Comparison of ENCODE assay signal across 7 mouse cellular contexts in genomic region chr7:17056601-17057523, GRCm38 (mm10). TPM values are rescaled to one million over a fixed set of nuclear protein-coding genes. Genes with fewer than 3 reads are reported as not detected.
DNase-seq lines count a peak whose midpoint lies in the region; ATAC-seq and TF ChIP-seq lines count a peak whose summit lies in the region.

No protein-coding gene starts in this region.

- peaks cover 9% of the 10 kb centered on the region for H3K4me1 ChIP-seq in cortical plate, adult 2 months (ENCODE audit: control insufficient read depth, insufficient read depth, low read length)
- peaks cover 69% of the 10 kb centered on the region for H3K4me1 ChIP-seq in heart, embryonic 13.5 days

- TF ChIP-seq POLR2A in cortical plate, adult 2 months (IDR thresholded peaks at IDR 0.05; ENCODE audit: extremely low read depth, insufficient read depth, low read length): no peak

- H3K9me3 ChIP-seq in heart, embryonic 13.5 days: no peaks in the 10 kb centered on the region

- TF ChIP-seq CTCF in cortical plate, adult 2 months (IDR thresholded peaks at IDR 0.05; ENCODE audit: extremely low read depth, insufficient read depth, low read length): no peak

- DNase-seq in right cerebral cortex, postnatal 4 days: peak; percentile 65
- no peak for DNase-seq in right cerebral cortex, postnatal 36 days (ENCODE audit: low spot score in 2 of 2)
- DNase-seq in kidney, postnatal 4 days: peak; percentile 62 to 69
- peak; percentile 60 to 67 for DNase-seq in lung, postnatal 4 days

- H3K4me3 ChIP-seq in cortical plate, adult 2 months (ENCODE audit: insufficient read depth, low read length): peak overlapping the region; percentile 68
- H3K4me3 ChIP-seq in heart, embryonic 13.5 days: peak overlapping the region; percentile 69

- peak; percentile 23; the same call in 1 of the 2 replicates for ATAC-seq in heart, embryonic 13.5 days (ENCODE audit: extremely low read depth, insufficient number of reproducible peaks, low FRiP score, low TSS enrichment)
- no peak for ATAC-seq in frontal cortex, adult (ENCODE audit: low TSS enrichment)

- H3K27me3 ChIP-seq in heart, embryonic 13.5 days (replicated peaks): no peaks in the 10 kb centered on the region

- peak overlapping the region; percentile 87 for H3K9ac ChIP-seq in heart, embryonic 13.5 days

- H3K4me2 ChIP-seq in heart, embryonic 13.5 days: peak overlapping the region; percentile 94

- peak overlapping the region; percentile 98 for H3K27ac ChIP-seq in cortical plate, adult 2 months (ENCODE audit: insufficient read depth, low read length)
- H3K27ac ChIP-seq in heart, embryonic 13.5 days (replicated peaks): peak overlapping the region; percentile 99

- WGBS in heart, embryonic 13.5 days: 21% methylated on average over 14 of the region's 14 CpGs

- peaks cover 34% of the 10 kb centered on the region for H3K36me3 ChIP-seq in heart, embryonic 13.5 days

RNA-seq across cellular contexts. Expression of gene Hif3a, which starts 5.4 kb away (rescaled TPM):
- polyA plus RNA-seq in cortical plate, adult 2 months (2012; rRNA removed): 3.3 and 4.0 TPM in 2 replicates
- polyA plus RNA-seq in heart, embryonic 13.5 days (2015; fragmentation: Nextera tagmentation; extraction: Ambion mirVana): 26.7 and 26.8 TPM in 2 replicates

RNA-seq across cellular contexts. Expression of gene Psg16, which starts 17.0 kb away (rescaled TPM):
- 2.9 and 3.0 TPM in 2 replicates for polyA plus RNA-seq in cortical plate, adult 2 months (2012; rRNA removed)
- polyA plus RNA-seq in heart, embryonic 13.5 days (2015; fragmentation: Nextera tagmentation; extraction: Ambion mirVana): 0.10 TPM in 1 of 2 replicates, not detected in the other

RNA-seq across cellular contexts. Expression of gene Ppp5c, which starts 29.1 kb away (rescaled TPM):
- 263 and 268 TPM in 2 replicates for polyA plus RNA-seq in cortical plate, adult 2 months (2012; rRNA removed)
- polyA plus RNA-seq in heart, embryonic 13.5 days (2015; fragmentation: Nextera tagmentation; extraction: Ambion mirVana): 82.3 and 94.0 TPM in 2 replicates

Comparison
In these comparisons a context has a peak if more than half of its experiments do, and no peak if none do; other contexts are left out.
1. DNase-seq: peak in right cerebral cortex, postnatal 4 days (single experiment), kidney, postnatal 4 days (2 of 2) and lung, postnatal 4 days (2 of 2); none in right cerebral cortex, postnatal 36 days (0 of 2).